Mouse (Mus musculus): ENCODE results near the gene Hspg2. TPM values are rescaled to one million over a fixed set of nuclear protein-coding genes. Genes with fewer than 3 reads are reported as not detected.
A peak's percentile ranks its signal among the peaks of the same experiment; 100 is the strongest.

Hspg2 gene
- polyA plus RNA-seq, 1 experiment from 2014 or later = 15.2 TPM

DNA sequence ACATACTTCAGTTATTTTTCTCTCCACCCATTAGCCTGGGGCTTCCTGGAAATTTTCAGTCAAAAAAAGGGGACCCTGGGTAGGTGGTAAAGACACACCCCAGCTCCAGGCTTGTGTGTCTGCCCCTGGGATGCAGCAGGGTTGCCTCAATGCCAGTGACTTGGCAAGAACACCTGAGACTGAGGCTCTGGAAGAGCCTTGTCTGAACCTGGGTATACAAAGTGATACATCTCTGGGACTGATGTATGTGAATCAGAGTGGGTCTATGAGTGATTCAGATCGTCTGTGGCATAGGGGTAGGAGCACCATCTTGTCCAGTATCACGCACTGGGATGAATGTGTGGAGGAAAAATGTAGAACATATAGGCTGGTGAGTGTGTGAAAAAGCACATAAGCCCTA is 1.0 kb upstream of the Hspg2 start:
- DNase-seq (ENCODE audit: low spot score) = no peak
- WGBS = 90% methylated on average over 2 of the region's 2 CpGs
- Histone ChIP-seq H3K9me3 (no peaks in the 10 kb centered on the region), H3K4me3 (no peak overlapping the region; the same call in 1 of the 2 replicates), H3K27ac (peak overlapping the region; percentile 91), H3K4me1 (replicated peaks) (peaks cover 53% of the 10 kb centered on the region), H3K27me3 (ENCODE audit: insufficient read depth, poor library complexity, severe bottlenecking) (peaks cover 4% of the 10 kb centered on the region; the same call in 1 of the 2 replicates), H3K36me3 (no peaks in the 10 kb centered on the region; the same call in 1 of the 2 replicates)

DNA sequence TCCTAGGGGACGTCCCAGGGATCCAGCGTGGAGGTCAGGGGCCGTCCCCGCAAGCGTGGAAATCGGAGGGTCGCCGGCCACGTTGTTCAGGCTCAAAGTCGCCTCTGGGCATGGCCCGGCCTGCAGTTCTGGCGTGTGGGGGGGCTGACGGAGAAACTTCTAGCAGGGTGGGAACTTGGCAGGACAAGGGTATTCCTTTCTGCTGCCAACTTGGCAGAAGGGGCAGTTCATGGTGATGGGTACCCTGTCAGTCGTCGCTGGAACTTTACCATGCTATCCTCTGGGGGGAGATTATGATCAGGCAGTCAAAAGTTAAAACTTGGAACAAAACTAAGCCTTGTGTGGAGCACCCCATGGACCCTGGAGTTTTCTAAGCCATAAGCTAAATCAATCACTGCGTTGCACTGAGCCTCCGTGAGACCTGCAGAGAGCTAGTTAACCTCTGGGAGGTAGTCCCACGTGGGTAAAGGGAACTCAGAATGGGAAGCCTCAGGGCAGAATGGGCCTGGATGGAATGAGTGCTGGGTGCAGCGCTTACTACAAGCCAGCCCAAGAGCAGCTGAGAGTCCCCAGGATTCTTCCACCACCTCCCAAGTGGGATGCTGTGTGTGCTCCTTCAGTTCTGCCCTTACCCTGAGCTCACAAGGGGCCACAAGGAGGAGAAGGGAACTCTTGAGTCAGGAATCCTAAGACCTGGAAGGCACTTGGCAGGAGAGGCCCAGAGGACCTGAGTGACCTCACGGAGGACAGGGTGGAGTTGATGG is 694 bp downstream of the Hspg2 start:
- H3K4me1 ChIP-seq (replicated peaks) = peaks cover 71% of the 10 kb centered on the region
- 4% methylated on average over 20 of the region's 20 CpGs for WGBS
- DNase-seq (ENCODE audit: low spot score) = no peak
- no peaks in the 10 kb centered on the region; the same call in 1 of the 2 replicates for H3K36me3 ChIP-seq
- peak overlapping the region; percentile 76 for H3K4me3 ChIP-seq
- H3K9me3 ChIP-seq = no peaks in the 10 kb centered on the region
- H3K27me3 ChIP-seq (ENCODE audit: insufficient read depth, poor library complexity, severe bottlenecking) = peaks cover 4% of the 10 kb centered on the region; the same call in 1 of the 2 replicates
- H3K27ac ChIP-seq = peak overlapping the region; percentile 91

DNA sequence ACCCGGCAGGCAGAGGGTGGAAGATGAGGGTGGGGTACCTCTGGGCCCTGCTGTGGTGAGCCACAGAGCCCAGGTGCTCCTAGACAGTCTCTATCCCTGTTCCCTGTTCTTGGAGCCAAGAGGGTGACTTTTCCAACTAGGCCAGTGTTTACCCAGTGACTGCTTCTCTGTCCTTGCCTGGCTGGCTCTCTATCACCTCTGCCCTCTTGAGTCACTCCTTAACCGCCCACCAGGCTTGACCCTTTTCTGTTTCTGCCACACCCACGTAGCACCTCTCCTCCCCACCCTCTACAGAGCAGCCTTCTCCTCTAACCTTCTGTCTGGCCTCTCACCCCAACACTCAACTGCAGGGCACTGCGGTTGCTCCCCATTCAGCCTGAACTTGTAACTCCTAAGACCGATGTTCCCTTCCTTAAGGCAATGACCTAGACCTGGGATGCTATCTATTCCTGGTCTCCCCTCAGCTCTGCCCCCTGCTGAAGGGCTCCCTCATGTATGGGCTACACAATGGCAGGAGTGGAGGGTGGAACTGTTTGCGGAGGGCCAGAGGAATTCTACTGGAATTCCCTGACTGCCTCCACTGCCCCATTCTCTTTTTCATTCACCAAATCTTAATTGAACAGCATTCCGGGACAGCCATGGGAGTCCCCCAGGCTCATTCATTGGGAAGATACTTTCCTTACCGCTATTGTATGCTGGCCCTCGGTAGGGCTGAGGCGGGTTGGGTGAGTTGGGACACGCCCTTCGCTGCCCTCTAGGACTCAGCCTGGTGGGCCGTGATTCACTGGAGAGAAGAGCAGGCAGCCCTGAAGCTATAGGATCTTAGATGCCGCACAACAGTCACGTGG is 1.5 kb downstream of the Hspg2 start:
- Histone ChIP-seq H3K4me1 (replicated peaks) (peaks cover 75% of the 10 kb centered on the region), H3K4me3 (peak overlapping the region; percentile 76), H3K27me3 (ENCODE audit: insufficient read depth, poor library complexity, severe bottlenecking) (peaks cover 4% of the 10 kb centered on the region; the same call in 1 of the 2 replicates), H3K27ac (peak overlapping the region; percentile 91), H3K36me3 (no peaks in the 10 kb centered on the region; the same call in 1 of the 2 replicates), H3K9me3 (no peaks in the 10 kb centered on the region)
- peak; percentile 23 for DNase-seq (ENCODE audit: low spot score)
- WGBS = 33% methylated on average over 15 of the region's 15 CpGs

DNA sequence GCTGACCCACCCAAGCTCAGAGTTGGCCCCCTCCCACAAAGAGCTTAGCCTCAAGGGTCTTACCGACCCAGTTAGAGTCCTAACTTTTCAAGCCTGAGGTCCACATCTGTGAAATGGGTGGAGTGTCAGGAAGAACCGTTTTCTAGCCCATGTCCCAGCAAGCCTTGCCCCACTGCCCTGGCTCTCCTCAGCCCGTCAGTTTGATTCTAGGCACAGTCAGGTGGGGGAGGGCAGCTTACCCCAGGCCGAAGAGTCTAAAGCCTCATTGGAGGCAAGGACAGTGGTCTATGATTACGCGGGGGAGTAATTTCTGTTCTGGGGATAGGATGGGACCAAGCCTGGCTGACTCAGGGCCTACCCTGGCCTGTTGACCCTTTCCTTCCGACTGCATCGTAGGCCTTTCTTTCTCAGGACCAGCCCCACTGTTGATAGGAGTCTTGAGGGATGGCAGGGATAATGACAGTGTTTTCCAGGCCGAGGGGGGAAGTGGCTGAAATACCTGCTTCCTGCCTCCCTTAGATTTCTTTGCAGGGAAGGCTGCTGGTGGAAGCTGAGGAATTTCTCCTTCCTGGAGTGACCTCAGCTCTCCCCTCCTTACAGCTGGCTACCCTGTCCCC is 2.2 kb downstream of the Hspg2 start:
- peaks cover 76% of the 10 kb centered on the region for H3K4me1 ChIP-seq (replicated peaks)
- peak overlapping the region; percentile 76 for H3K4me3 ChIP-seq
- H3K9me3 ChIP-seq = no peaks in the 10 kb centered on the region
- DNase-seq (ENCODE audit: low spot score) = no peak
- H3K27me3 ChIP-seq (ENCODE audit: insufficient read depth, poor library complexity, severe bottlenecking) = peaks cover 4% of the 10 kb centered on the region; the same call in 1 of the 2 replicates
- no peaks in the 10 kb centered on the region; the same call in 1 of the 2 replicates for H3K36me3 ChIP-seq
- peak overlapping the region; percentile 91 for H3K27ac ChIP-seq
- WGBS = 60% methylated on average over 9 of the region's 9 CpGs

DNA sequence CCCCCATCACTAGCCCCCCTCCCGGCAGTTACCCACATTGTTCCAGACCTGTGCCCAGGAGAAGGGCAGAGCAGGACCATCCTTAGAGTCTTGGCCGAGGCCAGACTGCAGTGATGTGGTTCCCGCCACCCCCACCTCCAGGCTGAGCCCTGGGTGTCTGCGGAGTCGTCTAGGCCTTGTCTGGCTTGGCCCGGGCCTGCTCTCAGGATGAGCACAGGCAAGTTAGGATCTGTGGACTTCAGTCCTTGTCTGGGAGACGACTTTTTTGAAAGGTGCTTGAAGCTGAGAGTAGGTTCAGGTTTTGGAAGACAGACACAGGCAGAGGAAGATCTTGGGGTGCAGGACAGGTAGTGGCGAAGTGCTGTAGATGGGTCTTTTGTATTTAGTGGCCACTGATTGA is 2.8 kb downstream of the Hspg2 start:
- Histone ChIP-seq H3K4me3 (peak overlapping the region; percentile 76; the same call in 1 of the 2 replicates), H3K27ac (peak overlapping the region; percentile 91), H3K36me3 (no peaks in the 10 kb centered on the region; the same call in 1 of the 2 replicates), H3K27me3 (ENCODE audit: insufficient read depth, poor library complexity, severe bottlenecking) (peaks cover 4% of the 10 kb centered on the region; the same call in 1 of the 2 replicates), H3K4me1 (replicated peaks) (peaks cover 81% of the 10 kb centered on the region), H3K9me3 (no peaks in the 10 kb centered on the region)
- DNase-seq (ENCODE audit: low spot score) = no peak
- 68% methylated on average over 8 of the region's 8 CpGs for WGBS

DNA sequence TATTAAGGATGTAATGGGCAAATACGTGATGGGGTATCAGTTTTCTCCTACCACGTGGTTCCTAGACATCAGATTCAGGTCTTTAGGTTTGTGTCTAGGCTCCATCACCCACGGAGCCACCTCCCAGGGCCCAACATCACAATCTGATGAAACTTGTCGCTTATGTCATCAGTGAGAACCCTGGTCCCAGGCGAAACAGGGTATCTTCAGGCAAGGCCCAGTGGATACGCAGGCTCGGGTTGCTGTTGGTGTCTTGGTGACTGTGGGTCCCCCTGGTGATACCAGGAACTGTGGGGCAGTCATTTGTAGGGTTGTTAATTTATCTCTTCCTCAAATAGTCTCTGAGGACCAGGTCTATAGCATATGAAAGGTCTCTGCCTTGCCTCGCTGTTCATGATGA is 4.7 kb downstream of the Hspg2 start:
- H3K27ac ChIP-seq = peak overlapping the region; percentile 25; the same call in 1 of the 2 replicates
- no peak overlapping the region for H3K4me3 ChIP-seq
- no peaks in the 10 kb centered on the region; the same call in 1 of the 2 replicates for H3K36me3 ChIP-seq
- H3K27me3 ChIP-seq (ENCODE audit: insufficient read depth, poor library complexity, severe bottlenecking) = peaks cover 4% of the 10 kb centered on the region; the same call in 1 of the 2 replicates
- peaks cover 92% of the 10 kb centered on the region for H3K4me1 ChIP-seq (replicated peaks)
- 92% methylated on average over 8 of the region's 8 CpGs for WGBS
- H3K9me3 ChIP-seq = no peaks in the 10 kb centered on the region
- no peak for DNase-seq (ENCODE audit: low spot score)

DNA sequence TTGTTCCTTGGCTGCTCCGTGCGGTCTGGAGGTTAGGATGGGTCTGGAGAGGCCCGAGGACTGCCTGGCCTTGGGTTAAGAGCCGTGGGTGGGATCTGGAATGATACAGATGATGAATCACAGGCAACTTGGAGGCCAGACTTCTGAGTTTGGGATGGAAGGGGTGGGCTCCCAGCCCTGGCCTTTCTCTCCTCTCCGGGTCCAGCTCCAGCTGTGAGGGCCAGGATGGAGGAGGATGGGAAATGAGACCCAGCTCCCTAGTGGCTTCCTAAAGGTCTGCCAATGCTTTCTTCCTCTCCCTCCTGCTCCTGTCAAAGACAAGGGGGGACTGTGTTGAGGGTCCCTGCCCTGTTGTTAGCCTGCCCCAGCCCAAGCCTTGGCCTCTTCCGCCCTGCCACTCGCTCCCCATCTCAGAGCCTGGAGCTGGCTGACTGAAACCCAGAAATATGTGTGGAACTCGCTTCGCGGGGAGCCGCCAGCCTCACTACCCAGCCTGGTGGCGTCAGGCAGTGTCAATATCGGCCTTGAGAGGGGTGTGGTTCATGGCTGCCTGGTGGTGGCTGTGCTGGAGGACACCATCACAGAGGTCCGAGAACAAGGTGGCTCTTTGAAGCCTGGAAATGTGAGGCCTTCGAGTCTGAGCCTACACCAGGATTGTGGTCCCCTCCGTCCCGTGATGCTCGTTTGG is 5.3 kb downstream of the Hspg2 start:
- H3K9me3 ChIP-seq = no peaks in the 10 kb centered on the region
- H3K27ac ChIP-seq = peak overlapping the region; percentile 58; the same call in 1 of the 2 replicates
- no peaks in the 10 kb centered on the region; the same call in 1 of the 2 replicates for H3K36me3 ChIP-seq
- DNase-seq (ENCODE audit: low spot score) = no peak
- no peak overlapping the region for H3K4me3 ChIP-seq
- 71% methylated on average over 18 of the region's 18 CpGs for WGBS
- peaks cover 4% of the 10 kb centered on the region; the same call in 1 of the 2 replicates for H3K27me3 ChIP-seq (ENCODE audit: insufficient read depth, poor library complexity, severe bottlenecking)
- H3K4me1 ChIP-seq (replicated peaks) = peaks cover 93% of the 10 kb centered on the region

DNA sequence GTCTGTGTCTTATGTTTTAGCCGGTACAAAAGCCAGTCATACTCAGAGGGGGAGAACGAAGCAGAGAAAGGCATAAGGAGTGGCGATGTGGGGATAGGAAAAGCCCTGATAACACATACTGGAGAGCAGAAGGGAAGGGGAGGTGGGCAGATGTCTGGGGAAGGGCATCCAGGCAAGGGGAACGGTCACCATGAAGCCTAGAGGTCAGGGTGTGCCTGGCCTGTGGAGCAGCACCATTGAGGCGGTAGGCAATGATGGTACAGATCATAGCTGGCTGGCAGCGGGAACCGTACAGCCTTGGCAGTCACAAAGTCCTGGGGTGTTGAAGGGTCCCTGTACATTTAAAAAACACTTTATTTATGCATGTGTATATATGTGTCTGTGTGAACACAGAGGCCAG is 6.1 kb downstream of the Hspg2 start:
- Histone ChIP-seq H3K9me3 (no peaks in the 10 kb centered on the region), H3K4me1 (replicated peaks) (peaks cover 93% of the 10 kb centered on the region)
- WGBS = 91% methylated on average over 7 of the region's 7 CpGs

DNA sequence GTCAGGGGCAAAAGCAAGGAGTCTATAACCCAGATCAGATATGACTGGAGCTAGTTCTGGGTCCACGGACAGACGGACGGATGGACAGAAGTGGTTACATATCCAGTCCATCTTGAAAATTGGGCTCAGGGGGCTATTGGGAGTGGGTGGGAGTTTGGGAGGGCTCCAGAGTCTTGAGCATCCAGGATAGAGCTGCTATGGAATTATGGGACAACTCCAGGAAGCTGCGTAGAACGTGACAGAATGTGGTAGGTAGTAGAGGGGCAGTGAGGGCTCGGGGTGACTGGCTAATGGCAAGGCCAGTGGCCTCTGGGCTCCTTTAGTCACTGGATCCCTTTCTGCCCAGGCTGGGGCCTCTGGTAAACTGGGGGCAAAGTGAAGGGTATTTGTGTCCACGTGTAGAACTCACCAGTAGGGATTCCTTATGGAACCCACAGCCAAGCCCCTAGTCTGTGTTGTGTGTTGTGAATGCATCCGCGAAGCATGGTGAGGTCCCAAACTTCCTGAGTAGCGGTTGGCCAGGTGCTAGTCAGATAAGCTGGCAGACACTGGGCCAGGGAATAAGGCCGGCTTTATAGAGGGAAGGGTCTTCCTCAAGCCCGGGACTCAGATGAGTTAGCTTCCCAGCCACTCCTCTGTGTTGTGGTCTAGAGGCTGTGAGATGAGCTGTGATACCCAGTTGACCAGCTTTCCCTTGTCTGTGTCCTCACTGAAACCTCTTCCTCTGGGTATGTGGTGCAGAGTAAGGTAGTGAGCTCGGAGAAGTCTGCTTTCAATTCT is 6.9 kb downstream of the Hspg2 start:
- Histone ChIP-seq H3K4me3 (no peak overlapping the region), H3K4me1 (replicated peaks) (peaks cover 93% of the 10 kb centered on the region), H3K27me3 (ENCODE audit: insufficient read depth, poor library complexity, severe bottlenecking) (peaks cover 10% of the 10 kb centered on the region), H3K36me3 (no peaks in the 10 kb centered on the region; the same call in 1 of the 2 replicates), H3K27ac (no peak overlapping the region), H3K9me3 (no peaks in the 10 kb centered on the region)
- no peak for DNase-seq (ENCODE audit: low spot score)
- 89% methylated on average over 13 of the region's 13 CpGs for WGBS

More for the DNA sequence above, 6.1 kb downstream of the Hspg2 start:
- Histone ChIP-seq H3K27ac (no peak overlapping the region), H3K36me3 (no peaks in the 10 kb centered on the region; the same call in 1 of the 2 replicates), H3K4me3 (no peak overlapping the region), H3K27me3 (ENCODE audit: insufficient read depth, poor library complexity, severe bottlenecking) (peaks cover 5% of the 10 kb centered on the region)
- no peak for DNase-seq (ENCODE audit: low spot score)

DNA sequence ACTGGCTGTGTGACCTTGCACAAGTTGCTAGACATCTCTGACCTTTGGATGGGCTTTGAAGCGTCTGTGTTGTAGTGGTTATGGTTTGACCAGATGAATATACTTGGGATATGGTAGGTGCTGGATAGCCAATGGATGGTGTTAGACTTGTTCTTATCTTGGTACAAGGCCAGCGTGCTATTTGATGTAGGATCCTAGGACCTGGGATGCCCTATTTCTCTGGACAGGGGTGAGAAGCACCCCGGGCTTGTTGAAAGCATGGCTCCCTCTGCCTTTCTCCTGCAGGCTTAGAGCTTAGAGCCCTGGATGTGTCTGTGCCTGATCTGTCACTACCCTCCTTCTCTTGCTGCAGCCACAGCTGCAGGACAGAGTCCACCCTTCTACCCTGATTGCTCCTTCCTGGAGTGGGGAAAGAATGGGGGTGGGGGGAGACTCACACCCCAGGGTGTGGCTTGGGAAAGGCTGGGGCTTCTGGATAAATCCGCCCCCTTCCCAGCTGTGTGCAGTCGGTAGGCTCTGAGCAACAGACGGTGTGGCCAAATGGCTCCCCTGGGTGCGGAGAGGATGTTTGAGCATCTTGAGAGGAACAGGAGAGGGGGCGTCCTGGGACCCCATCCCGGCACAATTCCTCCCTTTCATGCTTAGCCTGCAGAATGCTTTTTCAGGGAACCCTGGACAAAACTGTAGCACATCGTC is 7.6 kb downstream of the Hspg2 start:
- Histone ChIP-seq H3K36me3 (no peaks in the 10 kb centered on the region; the same call in 1 of the 2 replicates), H3K4me3 (peak overlapping the region; percentile 31), H3K27ac (peak overlapping the region; percentile 81), H3K4me1 (replicated peaks) (peaks cover 93% of the 10 kb centered on the region), H3K9me3 (no peaks in the 10 kb centered on the region), H3K27me3 (ENCODE audit: insufficient read depth, poor library complexity, severe bottlenecking) (peaks cover 10% of the 10 kb centered on the region; the same call in 1 of the 2 replicates)
- peak; percentile 19 for DNase-seq (ENCODE audit: low spot score)
- 38% methylated on average over 10 of the region's 10 CpGs for WGBS

DNA sequence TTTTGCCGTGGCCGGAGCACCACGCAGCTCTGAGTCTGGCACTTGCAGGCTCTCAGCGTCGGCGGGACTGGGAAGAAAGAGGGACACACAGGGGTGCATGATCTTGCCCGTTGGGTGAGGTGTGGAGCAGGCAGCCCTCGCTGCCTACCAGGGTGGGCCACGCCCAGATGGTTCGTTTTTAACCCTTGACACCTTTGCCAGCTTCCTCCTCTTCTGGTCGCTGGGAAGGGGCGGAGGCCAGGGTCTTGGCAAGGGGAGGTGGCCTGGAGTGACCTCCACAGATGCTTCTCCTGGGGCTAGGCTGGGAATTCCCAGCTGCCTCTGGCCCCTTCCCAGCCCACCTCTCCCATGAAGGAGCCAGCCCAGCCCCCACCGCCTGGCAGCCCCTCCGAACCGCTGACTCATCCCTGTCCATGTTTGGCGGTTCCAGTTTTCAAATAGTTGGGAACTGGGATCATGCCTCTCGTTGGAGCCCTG is 8.2 kb downstream of the Hspg2 start:
- no peaks in the 10 kb centered on the region for H3K9me3 ChIP-seq
- peaks cover 10% of the 10 kb centered on the region; the same call in 1 of the 2 replicates for H3K27me3 ChIP-seq (ENCODE audit: insufficient read depth, poor library complexity, severe bottlenecking)
- whole genome bisulfite sequencing = 17% methylated on average over 17 of the region's 17 CpGs
- H3K27ac ChIP-seq = peak overlapping the region; percentile 81
- peak overlapping the region; percentile 31 for H3K4me3 ChIP-seq
- H3K4me1 ChIP-seq (replicated peaks) = peaks cover 93% of the 10 kb centered on the region
- peak; percentile 31 for DNase-seq (ENCODE audit: low spot score)
- no peaks in the 10 kb centered on the region; the same call in 1 of the 2 replicates for H3K36me3 ChIP-seq

Measured in hindbrain, embryonic 10.5 days (tissue).